Mouse (Mus musculus) brain, embryonic 14.5 days (tissue): ENCODE measurements around the gene Dhx29. TPM values are rescaled to one million over a fixed set of nuclear protein-coding genes. Genes with fewer than 3 reads are reported as not detected.

Source experiments
- DNase-seq: peaks from one replicate; pipeline ENCODE4 v3.0.0-alpha.2; 2011; ENCODE audit warnings: low read depth
- CTCF ChIP-seq: fragments of 200-500 bp; IDR thresholded peaks from 2 replicates; pipeline ENCODE4 v1.5.1; 2012; ENCODE audit warnings: inconsistent platforms, mild to moderate bottlenecking, moderate library complexity, borderline replicate concordance; ENCODE audit not compliant: insufficient read depth, insufficient read length; ENCODE audit errors: extremely low read depth
- POLR2A ChIP-seq: fragments of 200-500 bp; IDR thresholded peaks from 2 replicates; pipeline ENCODE4 v1.6.1; 2012; ENCODE audit warnings: mild to moderate bottlenecking, inconsistent platforms, borderline replicate concordance; ENCODE audit not compliant: poor library complexity, insufficient read depth, insufficient read length, severe bottlenecking; ENCODE audit errors: extremely low read depth
- polyA plus RNA-seq: library from polyadenylated mRNA; depleted of rRNA; stranded (reverse); fragments of >200 nt; gene quantifications from 2 replicates; pipeline ENCODE4 v1.2.3, GENCODE M21; 2012

Gene Dhx29
- polyA plus RNA-seq, 1 experiment = 18.9 TPM

- DNase-seq = no peak
- TF ChIP-seq POLR2A (no peak), CTCF (no peak)
Observed at GRCm38 (mm10) chr13:112938130-112938529, 10.9 kb downstream of the Dhx29 start.

GRCm38 (mm10) chr13:112941879-112942330 is 14.7 kb downstream of the Dhx29 start:
- TF ChIP-seq POLR2A (no peak), CTCF (no peak)
- DNase-seq = peak; percentile 9

GRCm38 (mm10) chr13:112945312-112945711 is 18.1 kb downstream of the Dhx29 start:
- peak; percentile 3 for DNase-seq
- TF ChIP-seq POLR2A (no peak), CTCF (no peak)

- TF ChIP-seq POLR2A (no peak), CTCF (no peak)
Observed at GRCm38 (mm10) chr13:112945900-112946299, 18.6 kb downstream of the Dhx29 start.

GRCm38 (mm10) chr13:112954067-112954466 is 26.8 kb downstream of the Dhx29 start:
- no peak for DNase-seq
- TF ChIP-seq POLR2A = no peak
- no peak for TF ChIP-seq CTCF

More at GRCm38 (mm10) chr13:112945900-112946299, 18.6 kb downstream of the Dhx29 start:
- no peak for DNase-seq

- TF ChIP-seq CTCF (no peak), POLR2A (no peak)
Observed at GRCm38 (mm10) chr13:112963081-112963480, 35.8 kb downstream of the Dhx29 start.

GRCm38 (mm10) chr13:112964421-112964820 is 37.2 kb downstream of the Dhx29 start:
- TF ChIP-seq POLR2A = no peak
- no peak for TF ChIP-seq CTCF
- DNase-seq = no peak

More at GRCm38 (mm10) chr13:112963081-112963480, 35.8 kb downstream of the Dhx29 start:
- no peak for DNase-seq

GRCm38 (mm10) chr13:112967267-112967666 is 40.0 kb downstream of the Dhx29 start:
- DNase-seq = no peak
- TF ChIP-seq CTCF = no peak
- no peak for TF ChIP-seq POLR2A

- DNase-seq = no peak
- TF ChIP-seq CTCF (no peak), POLR2A (no peak)
Observed at GRCm38 (mm10) chr13:112976720-112977119, 49.5 kb downstream of the Dhx29 start.

DNA sequence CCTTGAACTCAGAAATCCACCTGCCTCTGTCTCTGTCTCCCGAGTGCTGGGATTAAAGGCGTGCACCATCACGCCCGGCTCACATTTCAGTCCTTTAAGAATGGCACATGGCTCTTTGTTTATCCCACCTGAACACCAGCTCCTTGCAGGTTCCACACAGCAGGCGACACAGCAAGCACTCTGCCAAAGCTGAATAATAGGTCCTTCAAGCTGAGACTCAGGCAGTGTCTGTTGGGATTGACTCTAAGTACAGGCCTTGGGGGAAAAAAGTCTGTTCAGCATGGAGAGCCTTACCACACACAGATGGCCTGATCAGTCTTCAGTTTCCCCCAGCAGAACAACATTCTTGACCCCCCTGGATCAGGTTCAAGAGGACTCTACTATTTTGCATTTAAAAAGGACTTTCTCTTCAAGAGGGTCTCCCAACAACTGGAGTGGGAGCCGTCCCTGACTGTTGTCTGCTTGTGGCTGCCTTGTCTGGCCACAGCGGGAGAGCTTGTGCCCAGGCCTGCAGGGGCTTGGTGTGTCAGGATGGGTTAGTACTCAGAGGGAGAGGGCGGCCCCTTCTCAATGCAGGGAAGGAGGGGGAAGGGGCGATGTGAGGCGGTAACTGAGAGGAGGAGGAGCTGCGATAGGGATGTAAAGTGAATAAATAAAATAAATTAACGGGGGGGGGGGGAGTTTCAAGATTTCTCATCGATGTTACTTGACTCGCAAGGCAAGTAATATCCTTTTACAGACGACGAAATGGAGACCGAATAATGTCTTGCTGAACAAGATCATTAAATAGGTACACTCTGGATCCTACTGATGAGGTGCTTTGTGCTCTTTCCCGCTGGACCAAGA is 58.6 kb downstream of the Dhx29 start:
- TF ChIP-seq CTCF (no peak), POLR2A (no peak)
- DNase-seq = peak; percentile 74

DNA sequence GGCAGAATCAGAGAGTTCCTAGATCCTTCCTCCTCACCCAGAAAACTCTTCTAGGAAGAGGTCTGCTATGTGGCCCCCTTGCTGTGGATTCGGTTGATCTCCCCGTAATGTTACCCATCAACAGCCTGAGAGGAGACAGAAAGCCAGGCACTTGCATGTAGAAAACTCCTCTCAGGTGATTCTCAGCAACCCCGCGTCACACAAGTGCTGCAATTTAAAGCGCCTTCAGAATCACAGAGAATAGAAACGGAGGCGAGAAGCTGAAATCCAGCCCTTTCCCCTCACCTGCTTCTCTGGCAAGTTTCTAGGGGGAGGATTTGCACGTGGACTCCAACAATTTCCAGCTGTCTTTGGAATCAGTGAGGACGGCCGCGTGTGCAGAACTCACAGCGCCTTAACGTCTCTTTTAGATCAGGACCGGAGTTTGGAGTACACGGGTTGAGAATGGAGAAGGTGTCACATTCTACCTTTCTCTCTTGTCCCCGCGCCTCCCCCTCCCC is 59.2 kb downstream of the Dhx29 start:
- DNase-seq = peak; percentile 25
- TF ChIP-seq CTCF = no peak
- TF ChIP-seq POLR2A = no peak

DNA sequence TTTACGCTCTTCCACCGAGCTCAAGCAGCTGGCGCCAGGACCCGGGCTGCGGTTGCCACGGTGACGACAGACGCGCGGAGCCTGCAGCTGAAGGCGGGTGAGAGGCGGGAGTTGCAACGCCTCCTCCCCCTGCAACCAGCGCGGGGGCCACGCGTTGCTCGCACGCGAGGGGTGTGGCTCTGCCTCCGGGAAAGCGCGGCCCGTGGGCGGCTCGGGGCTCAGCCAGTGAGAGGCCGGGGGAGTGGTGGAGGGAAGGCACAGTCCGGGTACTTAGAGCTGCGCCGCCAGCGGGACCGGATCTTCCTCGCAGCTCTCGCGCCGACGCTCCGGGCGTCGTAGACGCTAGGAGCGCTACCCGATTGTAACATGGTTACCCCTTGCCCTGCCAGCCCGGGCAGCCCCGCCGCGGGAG is 60.3 kb downstream of the Dhx29 start, which contains the start of gene Ccno:
Ccno (plus strand) TSS at position 271 of the 412 bp plus-strand sequence.
- TF ChIP-seq CTCF (no peak), POLR2A (no peak)
- DNase-seq = peak; percentile 97

- peak; percentile 65 for DNase-seq
- no peak for TF ChIP-seq POLR2A
- no peak for TF ChIP-seq CTCF
Observed at GRCm38 (mm10) chr13:112987991-112988390, 60.7 kb downstream of the Dhx29 start.
